Mouse (Mus musculus) adrenal gland, postnatal 36 days (tissue): Measurements from ENCODE around the gene Gm6583. TPM values are rescaled to one million over a fixed set of nuclear protein-coding genes. Genes with fewer than 3 reads are reported as not detected.

ENCODE experiments used
- DNase-seq, 2 experiments: peaks; one replicate each; pipeline ENCODE4 v3.0.0; 2021; ENCODE audit warnings: mixed read lengths in 1 of 2
- long read RNA-seq, 2 experiments: library from polyadenylated mRNA; stranded (forward); transcript quantifications; one replicate each; pipeline ENCODE4 v2.0.0; 2021; ENCODE audit warnings: borderline sequencing depth in 2 of 2
- total RNA-seq, 2 experiments: library from RNA; stranded (reverse); gene quantifications; 2 replicates each; pipeline ENCODE4 v1.2.3; 2021

Gm6583 gene
- not detected for total RNA-seq
- long read RNA-seq, experiment 1: 0 reads
- long read RNA-seq, experiment 2: 0 reads

- DNase-seq: no peak
These were observed at the start of gene Gm6583 for GRCm38 (mm10) chr5:112355910-112356309. Gm6583 (minus strand) TSS chr5:112356033.

DNA sequence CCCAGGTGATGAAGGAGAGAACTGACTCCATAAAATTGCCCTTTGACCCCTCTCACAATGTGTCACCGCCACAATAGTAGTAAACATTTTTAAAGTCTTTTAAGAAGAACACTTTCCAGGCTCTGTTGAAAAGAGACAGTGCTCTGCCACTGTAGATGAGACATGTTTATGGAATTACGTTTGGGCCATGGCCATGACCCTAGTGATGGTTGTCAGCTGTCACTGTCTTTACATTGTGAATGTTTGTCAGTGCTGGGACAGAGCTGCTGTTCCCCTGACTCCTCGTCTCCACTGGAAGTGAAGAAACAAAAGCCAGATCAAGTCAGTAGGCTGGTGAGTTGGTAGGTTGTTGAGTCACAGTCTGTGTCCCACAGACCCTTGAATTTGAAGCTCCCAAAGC, 46.6 kb upstream of the Gm6583 start:
- no peak for DNase-seq

- no peak for DNase-seq
These were observed 43.5 kb upstream of the Gm6583 start for GRCm38 (mm10) chr5:112399284-112399683.

DNA sequence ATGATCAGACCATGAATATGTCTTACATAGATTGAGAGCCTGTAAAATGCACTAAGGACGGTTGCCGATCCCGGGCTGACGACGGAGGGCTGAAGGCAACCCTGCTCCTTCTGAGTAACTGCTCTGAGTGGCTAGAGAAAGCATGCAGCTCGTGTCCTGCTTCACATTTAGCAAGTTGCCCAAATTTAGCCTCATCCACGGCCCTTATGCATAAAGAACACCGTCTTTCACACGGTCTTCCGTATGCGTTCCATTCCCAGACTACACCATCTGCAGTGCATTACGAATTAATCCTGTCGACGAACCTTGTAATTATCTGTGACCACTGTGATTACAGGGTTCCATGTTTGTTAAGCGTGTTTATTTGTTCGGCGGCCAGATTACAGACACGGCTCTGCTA, 40.2 kb upstream of the Gm6583 start:
- no peak for DNase-seq

DNA sequence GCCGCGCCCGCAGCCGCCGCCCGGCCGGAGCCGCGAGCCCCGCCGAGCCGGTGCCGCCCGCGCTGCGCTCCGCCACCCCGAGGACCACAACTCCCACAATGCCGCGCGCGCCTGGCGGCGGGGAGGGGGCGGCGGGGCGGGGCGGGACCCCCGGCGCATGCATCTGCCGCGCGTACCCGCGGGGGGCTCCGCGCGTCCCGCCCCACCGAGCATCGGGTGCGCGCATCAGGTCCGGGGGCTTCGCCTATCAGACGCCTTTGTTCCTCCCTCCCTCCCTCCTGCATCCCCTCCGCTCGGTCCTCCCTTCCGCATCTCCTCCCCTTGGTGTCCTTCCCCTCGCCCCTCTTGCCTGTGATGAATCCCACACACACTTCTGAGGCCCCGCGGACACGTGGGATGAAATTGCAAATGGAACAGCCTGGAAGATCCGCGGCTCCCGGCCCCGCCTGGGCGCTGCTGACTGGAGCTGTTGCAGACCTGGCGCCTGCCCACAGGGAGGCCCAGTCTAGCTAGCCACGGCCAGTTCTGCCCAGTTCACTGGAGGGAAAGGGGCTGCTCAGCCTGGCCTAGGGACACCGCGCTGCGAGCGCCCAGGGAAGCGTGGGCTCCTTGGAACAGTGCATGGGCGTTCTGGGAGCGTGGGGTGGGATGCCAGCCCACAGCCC, 39.1 kb upstream of the Gm6583 start, which contains the start of gene Asphd2:
TSS of gene Asphd2 (minus strand) at position 88 of the 665 bp plus-strand sequence.
- peak; percentile 40 to 46 for DNase-seq

- DNase-seq: no peak
These were observed 38.6 kb upstream of the Gm6583 start for GRCm38 (mm10) chr5:112394415-112394763.

DNA sequence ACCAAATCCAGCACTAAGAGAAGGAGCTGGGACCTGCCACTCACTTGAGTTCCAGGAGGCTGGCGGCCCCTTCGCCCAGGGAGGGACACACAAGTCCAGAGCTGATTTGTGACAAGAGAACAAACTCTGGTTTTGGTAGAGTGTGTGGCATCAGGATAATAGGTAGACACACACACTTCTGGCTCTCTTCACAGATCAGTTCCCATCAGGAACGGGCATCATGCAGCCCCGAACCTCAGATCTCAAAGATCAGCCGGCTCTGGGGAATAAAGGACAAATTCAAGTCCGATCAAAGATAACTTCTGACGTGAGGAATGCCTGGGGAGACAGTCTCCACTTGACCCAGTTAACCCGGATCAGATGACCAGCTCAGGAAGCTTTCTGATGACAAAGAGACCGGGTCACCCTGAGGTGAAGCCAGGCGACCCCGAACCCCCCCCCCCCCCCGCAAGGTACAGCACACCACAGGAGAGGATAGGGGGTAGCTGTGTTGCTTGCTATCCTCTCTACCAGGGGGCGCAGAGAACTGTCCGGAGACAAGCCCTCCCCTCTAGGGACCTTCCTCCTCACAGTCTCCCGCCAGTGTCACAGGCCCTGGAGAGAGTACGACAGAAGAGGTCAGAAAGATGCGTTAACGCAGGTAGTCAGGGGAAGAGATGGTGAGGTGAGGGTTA, 38.0 kb upstream of the Gm6583 start:
- DNase-seq: no peak

DNA sequence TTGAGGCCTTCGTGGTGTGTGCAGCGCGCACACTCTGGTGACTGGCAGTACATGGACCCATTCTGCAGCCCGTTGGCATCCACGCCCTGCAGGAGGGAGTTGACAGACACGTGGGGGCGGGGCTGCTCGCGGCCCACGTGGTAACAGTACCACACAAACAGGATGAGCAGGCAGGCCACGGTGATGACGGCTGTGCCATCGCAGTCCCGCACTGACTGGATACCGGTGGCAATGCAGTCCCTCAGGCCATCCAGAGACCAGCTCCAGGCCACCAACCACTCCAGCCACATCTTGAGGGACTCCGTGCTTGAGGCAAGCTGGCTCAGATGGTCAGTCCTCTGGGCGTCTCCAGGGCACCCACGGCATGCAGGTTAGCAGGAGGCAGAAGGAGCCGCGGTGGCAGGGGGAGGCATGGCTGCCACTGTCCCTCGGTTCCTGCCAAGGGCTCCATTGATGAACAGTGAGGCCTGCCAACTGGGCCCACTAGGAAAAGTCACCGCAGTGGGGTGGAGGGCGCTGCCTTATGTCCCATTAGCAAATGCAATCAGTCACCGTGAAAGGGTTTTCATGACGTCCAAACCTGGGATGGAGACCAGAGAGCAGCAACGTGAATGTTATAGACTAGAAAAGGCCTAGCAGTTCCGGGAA, 36.0 kb upstream of the Gm6583 start:
- DNase-seq: no peak

- DNase-seq: no peak
These were observed 35.2 kb upstream of the Gm6583 start for GRCm38 (mm10) chr5:112391002-112391401.

DNA sequence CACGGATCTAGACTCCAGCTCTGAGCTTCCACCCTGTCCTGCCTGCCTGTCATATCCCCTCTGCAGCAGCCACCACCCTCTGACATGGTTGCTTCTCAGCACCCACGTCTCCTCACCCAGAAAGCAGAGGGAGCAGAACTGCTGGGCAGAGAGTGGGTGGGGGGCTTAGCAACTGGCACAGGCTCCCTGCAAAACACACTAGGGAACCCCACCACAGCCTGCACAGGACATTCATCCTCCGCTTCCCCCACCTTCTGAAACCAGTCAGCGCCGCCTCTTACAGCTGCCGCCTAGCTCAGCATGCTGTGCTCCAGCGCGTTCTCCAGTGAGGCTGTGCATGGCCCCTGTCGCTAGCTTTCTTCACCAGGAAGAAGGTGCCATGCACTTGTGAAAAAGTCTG, 33.5 kb upstream of the Gm6583 start:
- DNase-seq: no peak

GRCm38 (mm10) chr5:112385973-112386372, 30.1 kb upstream of the Gm6583 start:
- DNase-seq: no peak

DNA sequence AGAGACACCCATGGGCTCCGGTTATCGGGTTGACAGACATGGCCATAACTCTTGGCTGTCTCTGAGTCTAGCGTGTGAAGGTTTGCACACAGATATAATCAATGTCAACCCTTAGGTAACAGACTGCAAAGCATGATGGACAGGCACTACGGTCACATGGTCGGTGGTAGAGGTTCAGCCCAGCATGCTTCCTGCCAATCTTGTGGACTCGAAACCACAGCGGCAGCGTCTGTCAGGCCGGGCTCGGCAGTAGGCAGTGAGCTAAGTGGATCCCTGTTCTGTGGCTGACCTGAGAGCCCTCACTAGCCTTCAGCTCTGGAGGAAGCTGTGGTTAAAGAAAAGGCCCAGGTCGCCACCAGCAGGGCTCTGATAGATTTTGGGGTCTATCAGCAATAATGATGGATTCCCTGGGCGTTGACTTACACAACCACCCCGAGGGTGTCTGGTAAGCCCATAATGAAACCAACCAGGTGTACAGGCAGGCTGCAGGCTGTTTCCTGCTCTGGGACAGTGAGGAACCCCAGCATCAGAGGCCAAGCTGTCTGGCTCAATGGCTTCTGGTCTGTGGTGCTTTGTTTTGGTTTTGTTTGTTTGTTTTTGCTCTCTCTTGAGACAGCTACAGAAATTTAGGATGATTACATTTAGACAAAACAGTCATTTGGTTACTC, 29.1 kb upstream of the Gm6583 start:
- no peak for DNase-seq

DNA sequence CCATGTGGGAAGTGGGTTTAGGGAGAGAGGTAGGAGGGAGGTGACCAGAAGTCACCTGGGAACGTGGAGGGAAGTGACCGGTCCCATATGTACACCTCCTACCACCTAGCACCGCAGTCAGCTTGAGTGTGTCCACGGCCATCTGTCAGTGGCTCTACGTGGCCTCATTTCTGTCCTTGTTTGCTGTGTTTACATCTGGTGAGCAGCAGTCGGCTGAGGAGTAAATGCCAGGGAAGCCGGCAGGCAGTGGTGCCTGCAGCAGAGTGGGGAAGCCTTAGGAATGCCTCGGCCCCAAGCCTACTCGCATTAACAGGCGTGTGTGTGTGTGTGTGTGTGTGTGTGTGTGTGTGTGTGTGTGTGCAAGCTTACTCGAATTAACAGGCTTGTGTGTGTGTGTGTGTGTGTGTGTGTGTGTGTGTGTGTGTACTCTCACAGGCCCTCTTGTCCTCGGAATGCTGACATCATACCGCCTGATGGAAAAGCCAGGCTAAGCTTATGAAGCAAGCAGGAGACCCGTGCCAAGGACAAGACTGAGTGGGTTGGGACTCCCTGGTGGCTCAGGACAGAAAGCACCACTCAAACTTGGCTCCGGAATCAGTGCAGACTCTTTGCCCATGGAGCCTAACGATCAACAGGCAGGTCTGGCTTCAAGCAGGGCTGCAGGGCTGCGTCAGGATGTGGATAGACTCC, 27.0 kb upstream of the Gm6583 start:
- DNase-seq: peak; percentile 74 to 82

DNA sequence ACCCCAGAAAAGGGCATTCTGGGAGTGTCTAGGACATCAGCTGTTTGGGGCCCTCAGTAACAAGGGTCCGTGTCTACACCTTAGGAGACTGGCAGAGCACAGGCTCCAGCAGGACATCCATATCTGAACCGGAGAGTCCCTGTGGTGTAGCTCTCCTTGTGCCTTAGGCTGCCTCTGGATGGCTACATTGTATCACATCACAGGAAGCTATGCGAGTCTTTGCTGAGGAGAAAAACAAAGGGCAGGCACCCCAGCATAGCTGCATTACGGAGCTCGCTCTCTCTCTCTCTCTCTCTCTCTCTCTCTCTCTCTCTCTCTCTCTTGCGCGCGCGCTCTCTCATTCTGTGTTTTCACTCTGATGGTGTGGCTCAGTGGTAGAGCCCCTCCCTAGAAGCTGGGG, 26.2 kb upstream of the Gm6583 start:
- DNase-seq: no peak

DNA sequence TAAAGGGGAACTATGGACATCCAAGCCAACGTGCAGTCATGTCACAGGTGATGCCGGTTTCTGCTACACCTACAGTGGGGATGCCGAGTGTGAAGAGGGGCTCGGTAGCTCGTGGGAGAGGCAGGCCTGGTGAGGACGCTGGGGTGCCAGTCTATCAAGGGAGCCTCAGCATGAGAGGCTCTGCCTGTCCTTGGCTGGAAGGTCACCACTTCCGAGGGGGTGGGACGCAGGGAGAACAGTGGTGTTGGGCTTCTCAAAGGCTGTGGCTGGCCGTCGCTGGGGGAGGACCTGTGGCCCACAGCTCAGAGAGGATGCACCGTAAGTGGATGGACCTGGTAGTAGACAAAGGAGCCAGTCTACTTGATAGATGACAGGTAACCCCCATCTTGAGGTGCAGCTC, 25.3 kb upstream of the Gm6583 start:
- DNase-seq: peak; percentile 70 to 73

DNA sequence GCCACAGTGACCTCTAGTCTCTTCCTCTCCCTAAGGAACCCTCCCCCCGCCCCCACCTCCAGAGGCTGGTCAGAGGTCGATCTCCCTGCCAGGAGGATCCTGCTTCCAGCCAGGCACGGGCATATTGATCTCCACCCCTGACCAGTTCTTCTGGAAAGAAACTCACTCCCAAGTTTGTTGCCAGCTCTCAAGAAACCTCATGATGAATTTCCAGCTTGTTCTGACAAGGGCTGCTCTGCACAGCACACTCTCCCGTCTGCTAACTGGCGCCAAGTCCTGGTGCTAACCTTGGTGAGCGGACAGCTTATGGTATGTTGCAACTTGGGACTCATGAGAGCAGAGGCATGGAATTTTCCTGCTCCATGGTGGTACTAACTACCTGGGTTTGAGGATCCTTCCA, 22.9 kb upstream of the Gm6583 start:
- DNase-seq: peak; percentile 76 to 82

DNA sequence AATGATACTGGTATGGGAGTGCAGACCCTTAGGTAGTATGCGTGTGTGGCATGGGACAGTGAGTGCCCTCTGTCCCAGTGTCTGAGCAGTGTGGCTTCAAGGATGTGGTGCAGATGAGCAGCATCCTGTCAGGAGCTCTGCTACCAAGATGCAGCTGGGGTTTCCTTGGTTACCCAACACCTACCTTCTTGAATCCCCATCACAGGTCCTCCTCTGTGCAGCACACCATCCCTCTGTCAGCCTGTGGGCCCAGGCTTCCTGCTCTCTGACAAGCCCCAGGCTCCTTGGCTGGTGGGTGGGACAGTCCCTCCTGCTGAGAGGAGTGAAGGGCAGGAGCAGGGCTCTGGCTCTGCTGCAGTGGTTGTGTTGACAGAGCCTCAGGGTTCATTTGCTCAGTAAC, 21.5 kb upstream of the Gm6583 start:
- DNase-seq: no peak

DNA sequence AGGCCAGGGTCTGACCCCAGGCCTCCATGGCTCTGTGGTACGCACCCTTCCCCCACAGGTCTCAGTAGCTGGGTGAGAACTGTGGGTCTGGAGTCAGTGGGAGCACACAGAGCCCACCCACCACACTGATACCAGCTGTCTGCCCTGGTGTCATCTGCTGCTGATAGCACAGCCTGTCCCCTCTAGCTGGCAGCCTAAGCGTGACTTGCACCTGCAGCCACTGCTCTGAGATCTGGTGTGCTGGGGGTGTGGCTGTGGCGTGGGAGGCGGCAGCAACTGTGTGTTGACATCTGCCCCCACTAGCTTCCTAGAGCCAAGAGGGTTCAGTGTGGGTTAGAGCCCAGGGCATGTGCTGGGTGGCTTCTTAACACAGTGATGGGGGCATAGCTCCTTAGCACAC, 20.3 kb upstream of the Gm6583 start:
- DNase-seq: no peak

GRCm38 (mm10) chr5:112371933-112372332, 16.1 kb upstream of the Gm6583 start:
- DNase-seq: no peak

- DNase-seq: no peak
These were observed 14.5 kb upstream of the Gm6583 start for GRCm38 (mm10) chr5:112370236-112370813.

DNA sequence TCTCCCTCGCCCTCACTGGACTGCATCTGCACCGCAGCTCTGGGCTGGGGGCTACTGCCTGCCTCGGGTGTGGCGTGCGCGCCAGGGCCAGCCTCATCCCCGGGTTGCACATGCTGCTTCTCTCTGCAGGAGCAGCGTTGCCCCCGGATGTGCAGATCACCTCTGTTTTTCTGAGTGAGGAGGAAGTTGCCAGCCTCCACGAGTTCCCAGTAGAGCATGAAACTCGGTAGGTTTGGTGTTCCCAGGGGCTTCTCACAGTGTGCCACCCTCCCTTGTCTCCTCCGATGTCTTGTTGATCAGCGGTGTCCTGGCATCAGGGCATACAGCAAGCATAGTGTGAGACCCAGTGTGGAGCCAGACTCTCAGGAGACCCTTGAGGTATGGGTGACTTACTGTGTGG, 13.5 kb upstream of the Gm6583 start:
- DNase-seq: no peak

DNA sequence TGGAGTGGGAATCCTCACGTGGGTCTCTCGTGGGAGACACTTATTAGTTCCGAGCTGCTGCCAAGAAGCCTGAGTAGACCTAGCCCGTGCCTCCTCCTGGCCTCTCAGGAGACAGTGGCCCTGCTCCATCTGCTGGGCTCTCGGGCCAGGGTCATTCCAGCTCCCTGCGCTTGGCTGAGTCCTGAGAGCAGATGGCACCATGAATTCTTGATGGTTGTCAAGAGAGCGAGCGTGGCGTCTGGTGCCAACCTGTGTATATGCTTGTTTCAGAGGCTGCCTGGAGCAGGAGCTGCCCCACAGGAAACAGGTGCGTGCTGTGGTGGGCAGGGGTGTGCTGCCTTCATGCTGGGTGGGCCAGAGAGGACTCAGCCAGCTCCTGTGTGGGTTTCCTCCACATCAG, 12.8 kb upstream of the Gm6583 start:
- no peak for DNase-seq
